Mouse (Mus musculus) left cerebral cortex, adult 18-20 months (tissue): Measurements from ENCODE around the gene Scml4. TPM values are rescaled to one million over a fixed set of nuclear protein-coding genes. Genes with fewer than 3 reads are reported as not detected.
A peak's percentile ranks its signal among the peaks of the same experiment; 100 is the strongest.

Experiments
- DNase-seq, 2 experiments: peaks; one replicate each; pipeline ENCODE4 v3.0.0; 2021 to 2022; ENCODE audit warnings: low spot score in 2 of 2, mixed read lengths in 1 of 2
- total RNA-seq, 2 experiments: library from RNA; stranded (reverse); gene quantifications; 2 replicates each; pipeline ENCODE4 v1.2.3; 2021

The Scml4 gene
- total RNA-seq, 2 experiments from 2014 or later = 2.5 to 3.6 TPM

DNA sequence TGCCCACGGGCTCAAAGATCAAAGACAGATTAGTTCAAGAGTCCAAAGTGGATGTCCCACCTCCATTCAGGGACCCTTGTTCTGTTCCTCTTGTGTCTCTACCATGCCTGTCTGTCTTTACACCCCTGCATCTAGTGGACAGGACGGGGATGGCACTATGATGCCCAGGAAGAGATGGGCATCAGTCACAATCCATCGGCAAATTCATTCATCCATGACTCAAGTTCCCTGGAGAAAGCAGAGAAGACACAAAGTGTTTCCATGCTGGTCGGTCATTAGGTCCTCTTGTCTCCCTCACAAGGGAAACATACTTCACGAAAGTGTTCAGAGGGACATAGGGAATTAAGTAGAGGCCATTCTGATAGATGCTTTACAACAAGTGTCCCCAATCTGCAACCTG is 87.2 kb downstream of the Scml4 start:
- DNase-seq = no peak

GRCm38 (mm10) chr10:42950252-42950751 is 90.1 kb downstream of the Scml4 start:
- DNase-seq = no peak

DNA sequence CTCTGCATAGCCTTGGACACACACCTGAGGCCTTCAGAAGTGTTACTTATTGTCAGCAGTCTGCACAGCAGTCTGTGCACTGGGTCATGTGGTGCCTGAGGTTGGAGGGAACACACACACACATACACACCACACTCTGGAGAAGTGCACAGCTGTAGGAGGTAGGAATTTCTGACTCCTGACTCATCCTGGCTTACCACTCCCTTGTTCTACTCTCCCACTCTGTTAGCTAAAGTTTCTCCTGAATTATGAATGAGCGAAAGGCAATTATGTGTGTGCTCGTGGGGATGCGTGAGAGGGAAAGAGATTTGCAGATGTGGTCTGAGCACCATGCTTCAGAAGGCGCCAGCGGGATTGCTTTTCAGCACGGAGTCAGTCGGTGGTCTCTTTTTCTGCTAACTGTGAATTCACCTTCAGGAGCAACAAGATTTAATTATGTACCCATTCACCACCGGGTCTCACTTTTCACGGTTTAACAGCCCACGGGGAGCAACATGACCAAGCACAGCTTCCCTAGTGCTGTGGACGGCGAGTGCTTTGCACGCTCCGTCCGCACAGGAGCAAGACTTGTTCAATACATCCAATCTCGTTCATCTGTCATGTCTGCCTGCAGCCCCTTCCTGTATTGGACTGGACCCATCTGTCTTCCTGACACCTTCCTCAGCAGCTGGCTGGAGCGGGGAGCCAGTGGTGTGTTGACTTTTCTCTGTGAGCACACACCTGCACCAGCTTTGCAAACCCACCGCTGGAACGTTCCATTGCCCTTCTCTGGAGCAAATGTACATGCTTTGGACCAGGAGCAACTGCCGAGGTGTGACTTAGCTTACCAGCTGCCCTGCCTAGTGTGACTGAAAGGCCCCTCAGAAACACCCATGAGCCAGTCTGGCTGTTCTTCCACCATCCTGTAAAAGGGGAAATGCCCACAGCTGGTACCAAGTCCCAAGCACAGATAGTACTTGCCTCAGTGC is 91.2 kb downstream of the Scml4 start:
- no peak for DNase-seq

- no peak for DNase-seq
Measured at GRCm38 (mm10) chr10:42952046-42952420, 91.9 kb downstream of the Scml4 start.

DNA sequence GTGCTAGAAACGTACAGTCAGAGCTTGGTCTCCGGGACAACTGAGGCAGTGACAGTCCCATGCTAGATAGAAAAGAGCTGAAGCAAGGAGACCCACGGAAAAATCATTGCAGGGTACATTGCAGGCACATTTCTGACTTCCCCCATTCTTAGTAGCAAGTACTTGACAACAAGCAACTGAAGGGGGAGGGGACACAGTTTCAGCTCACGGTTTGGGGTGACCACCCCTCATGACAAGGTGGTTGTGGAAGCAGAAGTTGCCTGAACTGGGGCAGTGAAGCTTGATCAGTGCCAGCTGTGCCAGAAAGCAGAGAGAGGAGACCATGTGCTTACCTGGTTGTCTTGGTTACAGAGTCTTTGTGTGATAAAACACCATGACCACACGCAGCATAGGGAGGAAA is 93.4 kb downstream of the Scml4 start:
- DNase-seq = no peak

DNA sequence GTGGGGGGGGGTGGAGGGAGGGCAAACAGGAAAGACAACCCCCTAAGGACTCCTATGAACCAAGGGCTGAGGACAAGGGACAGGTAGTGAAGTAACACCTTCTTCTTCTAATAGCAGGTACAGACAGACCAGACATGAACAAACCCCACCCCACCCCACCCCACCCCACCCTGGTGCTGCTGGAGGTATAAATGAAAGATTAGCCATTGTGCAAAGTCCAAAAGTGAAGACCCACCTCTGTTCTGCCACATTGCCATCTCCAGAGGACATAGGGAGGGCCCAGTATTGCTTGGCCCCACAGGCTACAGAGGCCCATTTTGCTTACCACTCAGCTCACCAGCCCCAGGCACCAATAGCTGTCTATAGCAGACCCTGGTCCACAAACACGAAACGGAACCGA is 95.0 kb downstream of the Scml4 start:
- DNase-seq = no peak

- peak; percentile 76 to 79 for DNase-seq
Measured at GRCm38 (mm10) chr10:42957881-42958651, 97.9 kb downstream of the Scml4 start.

- no peak for DNase-seq
Measured at GRCm38 (mm10) chr10:42958686-42959085, 98.5 kb downstream of the Scml4 start.

DNA sequence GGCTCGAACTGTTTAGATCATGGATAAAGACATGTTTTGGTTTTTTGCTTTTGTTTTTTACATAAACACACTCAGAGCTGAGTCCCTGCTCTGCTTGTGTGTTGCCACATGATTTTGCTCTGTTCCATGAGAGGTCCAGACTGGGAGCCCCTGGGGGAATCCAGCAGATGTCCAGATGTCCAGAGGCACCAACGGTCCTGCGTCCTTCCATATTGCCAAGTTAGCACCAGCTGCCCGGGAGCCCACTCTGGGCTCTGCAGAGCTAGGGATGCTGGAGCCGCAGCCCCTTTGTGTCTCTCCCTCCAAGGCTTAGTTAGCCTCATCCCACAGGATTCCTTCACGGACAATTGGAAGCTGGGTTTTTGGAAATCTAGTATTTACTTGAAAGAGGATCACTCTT is 101.6 kb downstream of the Scml4 start:
- DNase-seq = no peak

- no peak for DNase-seq
Measured at GRCm38 (mm10) chr10:42962181-42962601, 102.0 kb downstream of the Scml4 start.

GRCm38 (mm10) chr10:42962655-42963054 is 102.5 kb downstream of the Scml4 start:
- no peak for DNase-seq

DNA sequence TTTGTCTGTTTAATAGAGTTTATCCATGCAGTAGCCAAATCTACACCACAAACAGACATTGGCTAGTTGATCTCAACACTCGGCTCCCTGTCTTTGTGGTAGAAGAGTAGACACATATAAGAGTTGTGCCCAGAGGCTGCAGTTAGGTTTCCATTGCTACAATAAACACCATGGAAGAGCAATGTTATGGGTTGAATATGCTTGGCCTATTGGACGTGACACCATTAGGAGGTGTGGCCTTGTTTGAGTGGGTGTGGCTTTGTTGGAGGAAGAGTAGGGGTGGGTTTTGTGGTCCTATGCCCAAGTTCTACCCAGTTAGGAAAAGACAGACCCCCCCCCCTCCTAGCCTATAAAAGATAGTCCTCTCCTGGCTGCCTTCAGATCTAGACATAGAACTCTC is 102.9 kb downstream of the Scml4 start:
- DNase-seq = no peak

- DNase-seq = no peak
Measured at GRCm38 (mm10) chr10:42968332-42968731, 108.2 kb downstream of the Scml4 start.

GRCm38 (mm10) chr10:42972504-42973172 is 112.5 kb downstream of the Scml4 start:
- DNase-seq = peak; percentile 56

DNA sequence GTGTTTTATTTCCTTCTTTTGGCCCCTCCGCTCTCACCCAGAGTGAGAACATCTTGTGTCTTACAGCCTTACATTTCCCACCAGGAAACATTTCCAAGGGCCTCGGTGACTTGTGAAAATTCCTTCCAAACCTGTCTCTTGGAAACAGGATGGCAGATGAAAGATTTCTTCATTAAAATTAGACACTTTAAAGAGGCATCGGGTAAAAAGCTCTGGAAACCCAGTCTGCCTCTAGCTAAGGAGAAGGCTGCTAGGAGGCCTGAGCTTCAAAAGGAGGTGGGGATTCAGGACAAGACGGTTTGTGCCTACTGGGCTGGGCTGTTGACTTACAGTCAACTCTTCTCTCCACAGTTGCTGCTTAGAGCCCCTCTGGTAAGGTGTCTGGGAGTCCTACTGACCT is 113.4 kb downstream of the Scml4 start:
- DNase-seq = no peak

DNA sequence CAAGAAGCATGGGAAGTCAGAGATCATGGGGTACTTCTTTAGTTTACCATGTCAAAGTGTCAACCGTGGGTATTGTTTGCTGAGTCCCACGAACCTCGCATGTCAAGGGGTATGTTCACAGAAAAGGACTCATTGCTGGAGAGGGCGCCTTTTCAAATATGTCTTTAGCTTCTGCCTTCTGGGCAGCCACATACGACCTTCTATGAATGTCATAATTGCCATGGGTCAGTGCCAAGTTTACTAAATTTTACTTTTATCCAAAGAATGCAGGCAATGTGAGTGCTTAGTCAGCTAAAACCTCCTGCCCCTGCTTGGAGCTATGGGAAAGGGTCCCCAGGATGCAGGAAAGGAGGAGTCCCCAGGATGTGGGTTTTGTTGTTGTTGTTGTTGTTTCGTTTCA is 116.4 kb downstream of the Scml4 start:
- DNase-seq = no peak

GRCm38 (mm10) chr10:42978346-42978745 is 118.2 kb downstream of the Scml4 start:
- DNase-seq = no peak

DNA sequence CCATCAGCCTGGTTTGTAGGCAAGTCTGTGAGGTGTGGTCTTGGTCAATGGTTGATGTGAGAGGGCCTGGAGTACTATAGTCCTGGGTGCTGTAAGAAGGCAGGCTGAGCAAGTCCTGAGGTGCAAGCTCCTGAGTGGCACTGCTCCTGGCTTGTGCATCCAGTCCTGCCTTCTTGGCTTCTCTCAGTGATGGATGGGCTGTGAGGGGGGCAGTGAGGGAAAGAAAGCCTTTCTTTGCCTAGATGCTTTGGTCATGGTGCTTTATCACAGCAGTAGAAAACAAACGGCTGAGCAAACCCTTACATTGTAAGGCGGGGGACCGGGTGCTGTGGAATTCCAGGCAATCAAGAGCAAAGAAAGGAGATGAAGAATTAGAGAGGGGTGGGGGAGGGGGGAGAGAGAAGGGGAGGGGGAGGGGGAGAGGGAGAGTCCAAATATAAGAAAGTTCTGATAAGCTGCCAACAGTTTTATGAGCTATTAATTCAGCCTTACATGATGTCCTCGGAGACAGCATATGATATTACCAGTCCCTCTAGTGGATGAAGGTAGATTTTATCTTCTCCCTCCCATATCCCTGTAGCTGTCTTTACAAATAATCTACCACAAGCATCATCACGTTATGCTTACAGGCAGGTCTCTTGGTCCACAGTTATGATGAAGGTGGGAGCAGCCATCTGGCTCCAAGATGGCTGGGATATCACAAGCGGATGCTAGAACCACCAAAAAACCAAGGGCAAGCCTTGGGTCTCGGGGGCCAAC is 121.0 kb downstream of the Scml4 start:
- no peak for DNase-seq

DNA sequence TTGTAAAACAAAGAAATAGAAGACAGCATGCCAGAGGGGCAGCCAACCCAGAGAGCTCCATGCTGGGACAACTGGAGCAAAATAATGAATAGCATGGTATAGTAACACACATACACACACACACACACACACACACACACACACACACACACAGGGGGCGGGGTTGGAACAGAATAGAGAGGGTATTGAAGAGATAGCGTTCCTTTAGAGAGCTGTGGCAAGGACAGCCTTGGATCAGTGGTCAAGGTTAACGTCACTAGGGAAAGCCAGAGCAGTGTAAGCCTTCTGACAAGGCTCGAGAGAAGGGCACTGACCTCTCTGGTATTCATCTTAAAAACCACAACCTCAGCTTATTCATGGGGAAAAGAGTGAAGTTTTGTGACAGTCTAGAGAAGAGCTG is 124.7 kb downstream of the Scml4 start:
- DNase-seq = no peak

- no peak for DNase-seq
Measured at GRCm38 (mm10) chr10:42987594-42988052, 127.5 kb downstream of the Scml4 start.

DNA sequence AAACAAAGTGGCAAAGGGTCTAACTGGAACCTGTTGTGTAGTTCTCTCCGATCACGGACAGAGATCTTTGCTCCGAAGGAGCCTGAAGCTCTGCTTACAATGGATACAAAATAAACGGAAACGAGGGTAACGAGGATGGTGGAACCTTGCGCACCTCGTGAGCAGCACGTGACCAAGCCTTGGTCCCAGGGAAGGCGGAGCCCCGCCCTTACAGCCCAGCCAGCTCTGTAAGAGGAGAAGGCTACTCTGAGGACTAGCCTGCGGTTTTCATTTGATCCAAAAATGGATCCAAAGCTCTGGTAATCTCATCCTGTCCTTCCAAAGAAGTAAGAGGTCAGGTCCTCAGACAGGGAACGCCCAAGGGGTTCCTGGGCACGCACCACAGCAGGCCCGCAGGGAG is 128.5 kb downstream of the Scml4 start:
- DNase-seq = no peak
